Mouse (Mus musculus): ENCODE results near the gene Mob4. TPM values are rescaled to one million over a fixed set of nuclear protein-coding genes. Genes with fewer than 3 reads are reported as not detected.
"Not testable (repeated sequence)": the region's sequence is repeated elsewhere in the genome, so short reads cannot be mapped to it uniquely, and the experiment has no call there.

Mob4 gene
- polyA plus RNA-seq, 2 experiments, result 10.8 to 36.0 TPM

DNA sequence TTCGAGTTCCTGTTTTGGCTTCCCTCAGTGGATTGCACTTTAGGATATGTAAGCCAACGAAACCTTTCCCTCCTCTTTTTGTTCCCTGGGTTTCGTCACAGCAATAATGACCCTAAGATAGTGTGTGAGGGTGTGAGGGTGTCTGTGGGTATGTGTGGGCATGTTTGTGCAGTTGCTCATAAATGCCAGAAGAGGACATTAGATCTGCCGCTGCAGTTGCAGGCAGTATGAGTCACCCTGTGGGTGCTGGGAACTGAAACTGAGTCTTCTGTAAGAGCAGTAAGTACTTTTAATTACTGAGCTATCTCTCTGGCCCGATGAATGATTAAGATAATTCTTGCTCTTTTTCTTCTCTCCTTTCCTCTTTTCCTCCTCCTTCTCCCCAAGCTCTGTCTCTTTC, 8.0 kb upstream of the Mob4 start:
- WGBS (ENCODE audit: insufficient replicate concordance), result 63% methylated on average over 5 of the region's 5 CpGs
- no peak overlapping the region for H3K27ac ChIP-seq
- no peaks in the 10 kb centered on the region for H3K9me3 ChIP-seq (ENCODE audit: control insufficient read depth, low read length)
- H3K4me3 ChIP-seq (ENCODE audit: insufficient read depth in 1 of 2, low read depth in 2 of 2, low read length in 2 of 2), result no peak overlapping the region
- no peaks in the 10 kb centered on the region for H3K27me3 ChIP-seq (ENCODE audit: control insufficient read depth, insufficient read depth, low read length)
- H3K9ac ChIP-seq (replicated peaks), result no peak overlapping the region
- ATAC-seq (ENCODE audit: insufficient read depth) (no peak), DNase-seq (ENCODE audit: low read depth in 3 of 3, low spot score in 3 of 3) (no peak)
- no peaks in the 10 kb centered on the region for H3K36me3 ChIP-seq (replicated peaks; ENCODE audit: control insufficient read depth, insufficient read depth, low read depth)
- no peaks in the 10 kb centered on the region for H3K4me1 ChIP-seq (replicated peaks; ENCODE audit: control insufficient read depth in 2 of 2, insufficient read depth in 2 of 2, low read length in 1 of 2)
- no peak overlapping the region for H3K4me2 ChIP-seq (ENCODE audit: low read depth)
- TF ChIP-seq CTCF (IDR thresholded peaks at IDR 0.05; ENCODE audit: low read depth), result no peak
- no peak for TF ChIP-seq EP300 (IDR thresholded peaks at IDR 0.05; ENCODE audit: low read depth)

DNA sequence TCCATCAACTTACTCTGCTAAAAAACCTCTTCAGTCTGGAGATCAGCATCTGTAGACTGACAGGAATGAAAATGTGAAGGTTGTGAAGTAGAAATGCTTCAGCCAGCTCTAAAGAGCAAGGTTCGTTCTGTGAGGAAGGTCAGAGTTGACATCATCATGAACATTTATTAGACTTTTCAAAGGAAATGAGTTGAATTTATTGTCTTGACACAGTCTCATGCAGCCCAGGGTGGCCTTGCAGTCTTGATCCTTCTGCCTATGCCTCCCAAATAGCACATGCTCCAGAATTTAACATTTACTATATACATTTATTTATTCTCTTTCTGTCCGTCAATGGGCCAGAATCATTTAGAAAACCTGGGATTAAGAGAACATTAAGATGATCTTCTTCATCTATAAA, 7.5 kb upstream of the Mob4 start:
- Histone ChIP-seq H3K27ac (no peak overlapping the region), H3K4me2 (ENCODE audit: low read depth) (no peak overlapping the region), H3K4me1 (replicated peaks; ENCODE audit: control insufficient read depth in 2 of 2, insufficient read depth in 2 of 2, low read length in 1 of 2) (no peaks in the 10 kb centered on the region), H3K9ac (replicated peaks) (no peak overlapping the region), H3K4me3 (ENCODE audit: insufficient read depth in 1 of 2, low read depth in 2 of 2, low read length in 2 of 2) (no peak overlapping the region), H3K27me3 (ENCODE audit: control insufficient read depth, insufficient read depth, low read length) (no peaks in the 10 kb centered on the region), H3K36me3 (replicated peaks; ENCODE audit: control insufficient read depth, insufficient read depth, low read depth) (no peaks in the 10 kb centered on the region), H3K9me3 (ENCODE audit: control insufficient read depth, low read length) (no peaks in the 10 kb centered on the region)
- ATAC-seq (ENCODE audit: insufficient read depth) (no peak), DNase-seq (ENCODE audit: low read depth in 3 of 3, low spot score in 3 of 3) (no peak)
- 66% methylated on average over 2 of the region's 2 CpGs for WGBS (ENCODE audit: insufficient replicate concordance)
- TF ChIP-seq CTCF (IDR thresholded peaks at IDR 0.05; ENCODE audit: low read depth) (no peak), EP300 (IDR thresholded peaks at IDR 0.05; ENCODE audit: low read depth) (no peak)

DNA sequence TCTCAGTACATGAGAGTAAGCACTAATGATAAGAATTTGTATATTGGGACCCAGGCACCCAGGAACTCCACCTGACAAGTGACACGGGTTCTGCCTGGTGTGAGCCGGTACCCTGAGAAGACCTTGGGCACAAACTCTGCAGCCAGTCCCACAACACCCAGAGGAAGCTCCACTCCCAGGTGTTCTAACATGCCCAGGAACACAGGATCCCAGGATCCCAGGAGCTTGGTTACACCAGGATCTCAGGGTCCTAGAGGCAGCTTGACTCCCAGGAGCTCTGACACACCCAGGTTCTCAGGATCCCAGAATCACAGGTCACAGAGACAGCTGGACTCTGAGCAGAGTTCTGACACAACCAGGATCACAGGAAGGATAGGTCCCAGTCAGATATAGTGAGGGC, 6.9 kb upstream of the Mob4 start:
- ATAC-seq (ENCODE audit: insufficient read depth); H3K36me3 ChIP-seq (replicated peaks; ENCODE audit: control insufficient read depth, insufficient read depth, low read depth); H3K4me1 ChIP-seq (replicated peaks; ENCODE audit: control insufficient read depth in 2 of 2, insufficient read depth in 2 of 2, low read length in 1 of 2); H3K4me3 ChIP-seq (ENCODE audit: insufficient read depth in 1 of 2, low read depth in 2 of 2, low read length in 2 of 2); H3K4me2 ChIP-seq (ENCODE audit: low read depth); H3K9me3 ChIP-seq (ENCODE audit: control insufficient read depth, low read length); H3K27ac ChIP-seq; H3K9ac ChIP-seq (replicated peaks); DNase-seq (ENCODE audit: low read depth in 3 of 3, low spot score in 3 of 3); H3K27me3 ChIP-seq (ENCODE audit: control insufficient read depth, insufficient read depth, low read length): not testable (repeated sequence)
- 77% methylated on average over 2 of the region's 2 CpGs for WGBS (ENCODE audit: insufficient replicate concordance)

DNA sequence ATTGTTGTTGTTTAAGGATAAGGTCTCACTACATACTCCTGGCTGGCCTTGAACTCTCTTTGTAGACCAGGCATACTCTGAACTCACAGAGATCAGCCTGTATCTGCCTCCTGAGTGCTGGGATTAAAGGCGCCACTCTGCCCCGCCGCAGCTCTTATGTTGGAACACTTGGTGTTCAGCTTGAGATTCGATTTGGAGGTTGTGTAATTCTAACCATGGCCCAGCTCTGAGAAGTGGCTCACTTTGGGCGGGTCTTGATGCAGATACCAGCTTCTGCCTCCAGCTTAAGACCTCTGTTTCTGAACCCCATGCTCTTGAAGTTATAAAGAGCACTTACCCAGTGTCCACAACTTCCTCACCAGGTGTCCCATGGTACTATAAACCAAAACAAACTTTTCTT, 1.3 kb upstream of the Mob4 start:
- H3K4me2 ChIP-seq (ENCODE audit: low read depth), result peak overlapping the region; percentile 79
- no peak overlapping the region for H3K4me3 ChIP-seq (ENCODE audit: insufficient read depth in 1 of 2, low read depth in 2 of 2, low read length in 2 of 2)
- H3K36me3 ChIP-seq (replicated peaks; ENCODE audit: control insufficient read depth, insufficient read depth, low read depth), result no peaks in the 10 kb centered on the region
- TF ChIP-seq EP300 (IDR thresholded peaks at IDR 0.05; ENCODE audit: low read depth) (no peak), CTCF (IDR thresholded peaks at IDR 0.05; ENCODE audit: low read depth) (no peak)
- no peaks in the 10 kb centered on the region for H3K9me3 ChIP-seq (ENCODE audit: control insufficient read depth, low read length)
- DNase-seq (ENCODE audit: low read depth in 3 of 3, low spot score in 3 of 3) (no peak), ATAC-seq (ENCODE audit: insufficient read depth) (no peak)
- peaks cover 13 to 18% of the 10 kb centered on the region in 2 experiments for H3K4me1 ChIP-seq (replicated peaks; ENCODE audit: control insufficient read depth in 2 of 2, insufficient read depth in 2 of 2, low read length in 1 of 2)
- no peak overlapping the region; the same call in 1 of the 2 replicates for H3K27ac ChIP-seq
- H3K9ac ChIP-seq (replicated peaks), result no peak overlapping the region
- no peaks in the 10 kb centered on the region for H3K27me3 ChIP-seq (ENCODE audit: control insufficient read depth, insufficient read depth, low read length)
- WGBS (ENCODE audit: insufficient replicate concordance), result 72% methylated on average over 5 of the region's 5 CpGs

DNA sequence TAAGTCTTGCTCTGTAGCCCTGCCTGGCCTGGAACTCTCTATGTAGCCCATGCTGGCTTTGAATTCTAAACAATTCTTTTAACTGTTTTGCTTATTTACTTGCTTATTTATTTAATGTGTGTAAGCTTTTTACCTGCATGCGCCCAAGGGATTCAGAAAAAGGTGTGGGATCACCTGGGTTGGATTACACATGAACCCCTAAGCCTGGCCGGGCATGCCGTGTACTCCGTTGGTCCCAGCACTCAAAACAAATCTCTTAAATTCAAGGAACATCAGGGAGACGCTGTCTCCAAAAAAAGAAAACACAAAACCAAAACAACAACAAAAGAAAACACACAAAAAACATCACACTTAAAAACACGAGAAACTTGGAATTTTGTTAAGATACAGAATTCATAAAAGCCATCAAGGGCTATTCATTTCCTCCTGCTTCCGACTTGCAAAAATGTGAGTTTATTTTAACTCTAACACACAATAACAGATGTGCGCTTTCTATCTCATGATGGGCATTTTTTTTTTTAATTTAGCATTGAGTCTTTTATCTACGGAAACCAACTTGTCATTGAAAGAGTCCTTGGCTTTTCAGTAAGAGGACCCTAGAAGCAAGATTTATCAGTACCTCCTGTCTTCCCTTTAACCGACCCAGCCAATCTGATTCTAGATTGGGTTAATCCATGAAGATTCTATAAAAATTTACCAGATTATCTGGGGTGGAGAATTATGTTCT, 678 bp upstream of the Mob4 start:
- Histone ChIP-seq H3K36me3 (replicated peaks; ENCODE audit: control insufficient read depth, insufficient read depth, low read depth) (no peaks in the 10 kb centered on the region), H3K9ac (replicated peaks) (peak overlapping the region; percentile 70), H3K4me1 (replicated peaks; ENCODE audit: control insufficient read depth in 2 of 2, insufficient read depth in 2 of 2, low read length in 1 of 2) (peaks cover 13 to 18% of the 10 kb centered on the region in 2 experiments), H3K4me2 (ENCODE audit: low read depth) (peak overlapping the region; percentile 79), H3K9me3 (ENCODE audit: control insufficient read depth, low read length) (no peaks in the 10 kb centered on the region), H3K27ac (peak overlapping the region; percentile 75), H3K27me3 (ENCODE audit: control insufficient read depth, insufficient read depth, low read length) (no peaks in the 10 kb centered on the region), H3K4me3 (ENCODE audit: insufficient read depth in 1 of 2, low read depth in 2 of 2, low read length in 2 of 2) (peak overlapping the region; percentile 70 to 81)
- ATAC-seq (ENCODE audit: insufficient read depth) (peak; percentile 5; the same call in 1 of the 2 replicates), DNase-seq (ENCODE audit: low read depth in 3 of 3, low spot score in 3 of 3) (no peak)
- WGBS (ENCODE audit: insufficient replicate concordance), result 46% methylated on average over 10 of the region's 10 CpGs
- TF ChIP-seq CTCF (IDR thresholded peaks at IDR 0.05; ENCODE audit: low read depth) (no peak), EP300 (IDR thresholded peaks at IDR 0.05; ENCODE audit: low read depth) (no peak)
